Mouse (Mus musculus): ENCODE results near the gene Tulp1. TPM values are rescaled to one million over a fixed set of nuclear protein-coding genes. Genes with fewer than 3 reads are reported as not detected.
A peak's percentile ranks its signal among the peaks of the same experiment; 100 is the strongest.

Gene Tulp1
- polyA plus RNA-seq, 1 experiment from 2014 or later = 3.9 TPM

DNA sequence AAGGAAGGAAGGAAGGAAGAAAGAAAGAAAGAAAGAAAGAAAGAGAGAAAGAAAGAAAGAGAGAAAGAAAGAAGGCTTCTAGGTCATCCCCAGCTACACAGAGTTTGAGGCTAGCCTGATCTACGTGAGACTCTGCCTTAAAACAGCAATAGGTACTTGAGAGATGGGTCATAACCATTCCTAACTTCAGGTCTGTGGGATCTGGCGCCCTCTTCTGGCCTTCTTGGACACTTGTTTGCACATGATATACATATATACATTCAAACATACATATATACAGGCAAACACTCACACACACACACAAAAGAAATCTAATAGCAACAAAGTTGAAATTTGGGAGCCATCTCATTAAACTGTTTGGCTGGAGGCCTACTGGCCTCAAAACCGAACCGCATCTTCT is 19.3 kb upstream of the Tulp1 start:
- Histone ChIP-seq H3K9ac (ENCODE audit: low read depth, low read length) (no peak overlapping the region), H3K27ac (no peak overlapping the region), H3K4me1 (replicated peaks; ENCODE audit: insufficient read depth, low read length) (no peaks in the 10 kb centered on the region), H3K4me2 (ENCODE audit: low read length) (no peak overlapping the region), H3K9me3 (replicated peaks; ENCODE audit: low read length) (no peaks in the 10 kb centered on the region), H3K36me3 (ENCODE audit: insufficient read depth, low read length) (no peaks in the 10 kb centered on the region), H3K4me3 (replicated peaks; ENCODE audit: low read depth, low read length) (no peak overlapping the region), H3K27me3 (ENCODE audit: insufficient read depth, low read length) (no peaks in the 10 kb centered on the region)
- DNase-seq (ENCODE audit: low spot score) (peak; percentile 29), ATAC-seq (replicated peaks; ENCODE audit: low FRiP score, low read depth) (no peak)
- TF ChIP-seq CTCF (IDR thresholded peaks at IDR 0.05; ENCODE audit: low read depth) = peak; percentile 60
- 67% methylated on average over 4 of the region's 4 CpGs for WGBS

DNA sequence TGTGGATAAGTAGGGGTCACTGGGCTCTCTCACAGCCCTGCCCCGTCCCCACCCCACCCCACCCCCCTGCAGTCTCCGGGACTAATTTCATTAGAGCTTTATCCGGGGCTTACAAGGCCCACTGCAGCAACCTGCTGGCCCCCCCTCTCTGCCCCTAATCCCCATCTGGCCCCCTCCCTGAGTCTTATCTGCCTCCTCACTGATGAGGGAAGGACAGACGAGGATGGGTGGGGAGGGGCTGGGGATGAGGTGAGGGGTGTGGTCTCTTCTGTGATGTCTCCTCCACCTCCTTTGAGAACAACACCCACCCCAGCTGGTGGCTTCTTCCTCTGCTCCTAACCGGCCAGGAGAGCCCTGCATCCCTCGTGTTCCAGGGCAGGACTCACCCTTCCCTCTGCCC is 15.2 kb upstream of the Tulp1 start:
- no peak for TF ChIP-seq CTCF (IDR thresholded peaks at IDR 0.05; ENCODE audit: low read depth)
- no peaks in the 10 kb centered on the region for H3K9me3 ChIP-seq (replicated peaks; ENCODE audit: low read length)
- no peak overlapping the region for H3K9ac ChIP-seq (ENCODE audit: low read depth, low read length)
- H3K4me2 ChIP-seq (ENCODE audit: low read length) = no peak overlapping the region
- DNase-seq (ENCODE audit: low spot score) (no peak), ATAC-seq (replicated peaks; ENCODE audit: low FRiP score, low read depth) (0 out of 2 replicates have a peak, but pooled peaks have one; percentile 5)
- H3K36me3 ChIP-seq (ENCODE audit: insufficient read depth, low read length) = no peaks in the 10 kb centered on the region
- H3K4me3 ChIP-seq (replicated peaks; ENCODE audit: low read depth, low read length) = no peak overlapping the region
- 12% methylated on average over 6 of the region's 6 CpGs for WGBS
- H3K4me1 ChIP-seq (replicated peaks; ENCODE audit: insufficient read depth, low read length) = no peaks in the 10 kb centered on the region
- H3K27me3 ChIP-seq (ENCODE audit: insufficient read depth, low read length) = peaks cover 3% of the 10 kb centered on the region; the same call in 1 of the 2 replicates
- H3K27ac ChIP-seq = no peak overlapping the region

DNA sequence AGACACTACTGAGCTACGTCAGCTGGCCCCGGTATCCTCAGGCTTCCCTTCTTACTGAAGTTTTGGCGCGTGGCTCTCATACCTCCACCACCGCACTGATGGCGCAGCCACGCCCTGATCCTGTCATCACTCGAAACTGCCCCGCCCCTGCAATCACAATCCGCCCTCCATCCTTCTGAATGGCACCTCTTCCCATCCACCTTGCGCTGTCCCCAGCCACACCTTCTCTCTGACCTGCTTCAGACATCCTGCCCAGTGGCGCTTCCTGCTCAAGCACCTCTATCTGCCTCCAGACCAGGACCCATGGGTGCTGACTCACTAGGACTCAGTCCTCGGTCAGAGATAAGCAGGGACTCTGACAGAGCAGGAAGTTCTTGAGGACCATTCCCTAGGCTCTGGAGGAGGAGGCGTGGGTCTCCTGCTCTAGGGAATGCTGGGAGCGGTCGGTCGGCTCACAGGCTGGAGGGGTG is 10.6 kb upstream of the Tulp1 start:
- Histone ChIP-seq H3K27ac (no peak overlapping the region), H3K27me3 (ENCODE audit: insufficient read depth, low read length) (peaks cover 3% of the 10 kb centered on the region; the same call in 1 of the 2 replicates), H3K4me3 (replicated peaks; ENCODE audit: low read depth, low read length) (no peak overlapping the region), H3K9ac (ENCODE audit: low read depth, low read length) (no peak overlapping the region), H3K4me1 (replicated peaks; ENCODE audit: insufficient read depth, low read length) (peaks cover 4% of the 10 kb centered on the region), H3K36me3 (ENCODE audit: insufficient read depth, low read length) (no peaks in the 10 kb centered on the region), H3K4me2 (ENCODE audit: low read length) (peak overlapping the region; percentile 10; the same call in 1 of the 2 replicates), H3K9me3 (replicated peaks; ENCODE audit: low read length) (no peaks in the 10 kb centered on the region)
- 9% methylated on average over 17 of the region's 17 CpGs for WGBS
- no peak for TF ChIP-seq CTCF (IDR thresholded peaks at IDR 0.05; ENCODE audit: low read depth)
- DNase-seq (ENCODE audit: low spot score) (no peak), ATAC-seq (replicated peaks; ENCODE audit: low FRiP score, low read depth) (no peak)

DNA sequence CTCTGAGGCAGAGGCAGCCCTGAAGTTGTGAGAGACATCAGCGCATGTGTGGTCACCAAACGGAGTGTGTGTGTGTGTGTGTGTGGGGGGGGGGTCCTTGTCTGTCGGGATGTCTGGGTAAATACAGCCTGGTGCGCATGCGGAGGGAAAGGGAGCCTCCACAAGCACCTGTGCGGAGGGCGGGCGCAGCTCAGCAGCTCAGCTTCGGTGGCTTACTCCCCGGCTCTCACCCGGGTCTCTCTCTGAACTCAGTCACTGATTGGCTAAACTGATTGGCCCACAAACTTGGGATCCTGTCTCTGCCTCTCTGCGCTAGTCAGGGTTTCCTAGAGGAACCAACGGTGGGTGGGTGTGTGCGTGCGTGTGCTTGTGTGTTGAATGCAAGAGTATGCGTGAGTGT is 9.5 kb upstream of the Tulp1 start:
- Histone ChIP-seq H3K36me3 (ENCODE audit: insufficient read depth, low read length) (no peaks in the 10 kb centered on the region), H3K9me3 (replicated peaks; ENCODE audit: low read length) (no peaks in the 10 kb centered on the region), H3K27ac (no peak overlapping the region), H3K4me3 (replicated peaks; ENCODE audit: low read depth, low read length) (no peak overlapping the region), H3K27me3 (ENCODE audit: insufficient read depth, low read length) (peaks cover 3% of the 10 kb centered on the region; the same call in 1 of the 2 replicates), H3K4me2 (ENCODE audit: low read length) (peak overlapping the region; percentile 10; the same call in 1 of the 2 replicates), H3K4me1 (replicated peaks; ENCODE audit: insufficient read depth, low read length) (peaks cover 4% of the 10 kb centered on the region), H3K9ac (ENCODE audit: low read depth, low read length) (no peak overlapping the region)
- WGBS = 15% methylated on average over 15 of the region's 16 CpGs
- DNase-seq (ENCODE audit: low spot score) (no peak), ATAC-seq (replicated peaks; ENCODE audit: low FRiP score, low read depth) (no peak)
- TF ChIP-seq CTCF (IDR thresholded peaks at IDR 0.05; ENCODE audit: low read depth) = no peak

DNA sequence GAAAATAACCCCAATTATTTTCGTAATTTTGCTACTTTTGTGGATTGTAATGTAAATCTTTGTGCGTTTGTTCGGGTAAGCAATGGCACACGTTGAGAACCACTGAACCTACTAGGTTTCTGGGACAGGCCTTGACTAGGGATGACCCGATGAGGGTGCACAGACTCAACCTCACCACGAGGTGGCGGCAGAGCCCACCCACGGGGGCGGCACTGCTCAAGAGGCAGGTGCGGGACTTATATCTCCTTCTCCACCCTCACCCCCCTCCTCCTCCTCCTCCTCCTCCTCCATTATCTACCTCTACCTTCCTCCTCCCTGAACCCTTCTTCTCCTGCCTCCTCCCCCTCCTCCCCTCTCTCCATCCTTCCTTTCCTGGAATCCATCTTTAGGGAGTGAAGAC is 8.8 kb upstream of the Tulp1 start:
- no peaks in the 10 kb centered on the region for H3K36me3 ChIP-seq (ENCODE audit: insufficient read depth, low read length)
- ATAC-seq (replicated peaks; ENCODE audit: low FRiP score, low read depth) = peak; percentile 53
- no peaks in the 10 kb centered on the region for H3K9me3 ChIP-seq (replicated peaks; ENCODE audit: low read length)
- 20% methylated on average over 10 of the region's 10 CpGs for WGBS
- peaks cover 4% of the 10 kb centered on the region for H3K4me1 ChIP-seq (replicated peaks; ENCODE audit: insufficient read depth, low read length)
- peak; percentile 67 for DNase-seq (ENCODE audit: low spot score)
- no peak overlapping the region for H3K4me3 ChIP-seq (replicated peaks; ENCODE audit: low read depth, low read length)
- peaks cover 3% of the 10 kb centered on the region; the same call in 1 of the 2 replicates for H3K27me3 ChIP-seq (ENCODE audit: insufficient read depth, low read length)
- H3K4me2 ChIP-seq (ENCODE audit: low read length) = no peak overlapping the region
- no peak overlapping the region for H3K27ac ChIP-seq
- no peak overlapping the region for H3K9ac ChIP-seq (ENCODE audit: low read depth, low read length)
- TF ChIP-seq CTCF (IDR thresholded peaks at IDR 0.05; ENCODE audit: low read depth) = peak; percentile 87

DNA sequence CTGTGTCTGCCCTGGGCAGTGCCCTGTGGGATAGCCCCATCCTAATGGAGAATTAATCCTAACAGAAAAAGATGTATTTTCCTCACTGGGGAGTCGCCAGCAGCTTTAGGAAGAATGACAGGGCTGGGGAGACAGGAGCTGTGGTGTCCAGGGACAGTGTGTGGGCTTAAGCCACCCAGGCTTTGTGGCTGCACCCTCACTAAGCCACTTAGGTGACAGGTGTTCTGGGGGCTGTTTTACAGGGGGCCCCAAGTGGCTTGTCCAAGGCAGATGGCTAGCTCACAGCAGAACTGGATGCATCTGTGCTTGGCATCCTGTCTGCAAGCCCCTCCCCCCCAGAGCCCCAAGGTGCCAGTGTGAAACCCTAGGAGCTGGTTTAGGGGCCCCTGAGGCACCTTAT is 6.9 kb upstream of the Tulp1 start:
- H3K36me3 ChIP-seq (ENCODE audit: insufficient read depth, low read length) = no peaks in the 10 kb centered on the region
- no peak for TF ChIP-seq CTCF (IDR thresholded peaks at IDR 0.05; ENCODE audit: low read depth)
- no peak overlapping the region for H3K4me3 ChIP-seq (replicated peaks; ENCODE audit: low read depth, low read length)
- H3K27ac ChIP-seq = no peak overlapping the region
- no peak for ATAC-seq (replicated peaks; ENCODE audit: low FRiP score, low read depth)
- DNase-seq (ENCODE audit: low spot score) = no peak
- peaks cover 4% of the 10 kb centered on the region for H3K4me1 ChIP-seq (replicated peaks; ENCODE audit: insufficient read depth, low read length)
- H3K9ac ChIP-seq (ENCODE audit: low read depth, low read length) = no peak overlapping the region
- no peaks in the 10 kb centered on the region for H3K9me3 ChIP-seq (replicated peaks; ENCODE audit: low read length)
- no peak overlapping the region for H3K4me2 ChIP-seq (ENCODE audit: low read length)
- H3K27me3 ChIP-seq (ENCODE audit: insufficient read depth, low read length) = peaks cover 3% of the 10 kb centered on the region; the same call in 1 of the 2 replicates
- 74% methylated on average over 1 of the region's 1 CpGs for WGBS

DNA sequence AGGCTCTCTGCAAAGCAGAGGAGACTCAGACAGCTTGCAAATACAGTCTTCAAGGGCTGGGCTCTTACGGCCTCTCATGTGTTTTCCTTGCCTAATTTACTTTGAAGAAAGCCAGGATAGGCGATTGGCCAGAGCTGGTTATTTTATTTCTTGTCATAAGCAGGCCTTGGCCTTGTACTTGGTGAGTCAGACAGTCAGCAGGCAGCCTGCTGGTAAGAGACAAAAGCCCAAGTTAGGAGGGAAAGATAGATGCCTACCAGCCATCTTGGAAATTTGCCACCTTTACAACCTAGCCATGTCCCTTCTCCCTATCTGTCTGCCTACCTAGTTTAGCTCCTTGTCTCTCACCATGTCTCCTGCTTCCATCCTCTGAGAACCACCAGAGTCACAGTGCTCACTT is 6.3 kb upstream of the Tulp1 start:
- Histone ChIP-seq H3K27ac (no peak overlapping the region), H3K4me3 (replicated peaks; ENCODE audit: low read depth, low read length) (no peak overlapping the region), H3K4me2 (ENCODE audit: low read length) (no peak overlapping the region), H3K36me3 (ENCODE audit: insufficient read depth, low read length) (no peaks in the 10 kb centered on the region), H3K27me3 (ENCODE audit: insufficient read depth, low read length) (peaks cover 3% of the 10 kb centered on the region; the same call in 1 of the 2 replicates), H3K9ac (ENCODE audit: low read depth, low read length) (no peak overlapping the region), H3K4me1 (replicated peaks; ENCODE audit: insufficient read depth, low read length) (peaks cover 4% of the 10 kb centered on the region), H3K9me3 (replicated peaks; ENCODE audit: low read length) (no peaks in the 10 kb centered on the region)
- DNase-seq (ENCODE audit: low spot score) (no peak), ATAC-seq (replicated peaks; ENCODE audit: low FRiP score, low read depth) (no peak)
- WGBS = 80% methylated on average over 2 of the region's 2 CpGs
- no peak for TF ChIP-seq CTCF (IDR thresholded peaks at IDR 0.05; ENCODE audit: low read depth)
